Comparison of ENCODE assay signal across 27 mouse cellular contexts in the genomic region with DNA sequence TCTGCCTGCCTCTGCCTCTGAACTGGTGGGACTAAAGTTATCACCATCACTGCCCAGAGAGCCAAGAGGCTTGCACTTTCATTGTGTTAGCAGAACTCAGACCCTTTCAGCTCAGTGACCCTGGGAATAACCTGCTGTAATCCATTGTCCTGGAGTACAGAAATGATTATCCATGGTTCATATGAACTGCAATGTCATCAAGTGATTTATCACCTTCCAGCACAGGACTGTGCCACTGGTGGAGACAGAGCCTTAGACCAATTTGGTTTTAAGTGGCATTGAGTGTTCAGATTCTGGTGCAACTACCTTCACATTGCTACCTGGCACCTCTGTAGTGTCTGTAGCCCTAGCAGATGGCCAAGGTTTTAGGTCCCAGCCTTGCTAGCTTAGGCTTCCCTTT. TPM values are rescaled to one million over a fixed set of nuclear protein-coding genes. Genes with fewer than 3 reads are reported as not detected.
"Had no signal": no experiment of that assay in that cellular context is flagged by ENCODE, and none has a peak within 500 bp of the region (broad histone marks: within the 10 kb centered on the region; RNA-seq: fewer than 3 reads in every experiment).

No protein-coding gene starts in this region.

- ATAC-seq: liver, postnatal 0 days; lung, postnatal 0 days; midbrain, embryonic 13.5 days; midbrain, embryonic 15.5 days had no signal

- DNase-seq: liver, postnatal 0 days; lung, adult 2 months; lung, postnatal 14 days; lung, postnatal 36 days; retina, postnatal 1 day; right cerebral cortex, adult 18-20 months; right cerebral cortex, postnatal 25 days; right cerebral cortex, postnatal 4 days; thymus, adult 18-20 months; thymus, postnatal 14 days; thymus, postnatal 36 days had no signal

- H3K9ac ChIP-seq: liver, embryonic 15.5 days; liver, postnatal 0 days; lung, embryonic 15.5 days; midbrain, embryonic 13.5 days; midbrain, embryonic 15.5 days; neural tube, embryonic 12.5 days had no signal

- H3K4me1 ChIP-seq: liver, embryonic 15.5 days; lung, embryonic 15.5 days; midbrain, embryonic 13.5 days; midbrain, embryonic 15.5 days; neural tube, embryonic 12.5 days had no signal

- H3K27me3 ChIP-seq: liver, embryonic 15.5 days; lung, embryonic 15.5 days; megakaryocyte, embryonic 14.5 days; midbrain, embryonic 13.5 days; midbrain, embryonic 15.5 days; neural tube, embryonic 12.5 days had no signal

- H3K4me3 ChIP-seq: liver, embryonic 15.5 days; lung, embryonic 15.5 days; megakaryocyte, embryonic 14.5 days; midbrain, embryonic 13.5 days; midbrain, embryonic 15.5 days; neural tube, embryonic 12.5 days had no signal

- H3K27ac ChIP-seq: liver, embryonic 15.5 days; lung, embryonic 15.5 days; macrophage; midbrain, embryonic 13.5 days; midbrain, embryonic 15.5 days; neural tube, embryonic 12.5 days had no signal

- H3K4me2 ChIP-seq: liver, embryonic 15.5 days; lung, embryonic 15.5 days; midbrain, embryonic 11.5 days; midbrain, embryonic 13.5 days; midbrain, embryonic 15.5 days; neural tube, embryonic 12.5 days had no signal

- H3K9me3 ChIP-seq: liver, embryonic 15.5 days; lung, embryonic 15.5 days; megakaryocyte, embryonic 14.5 days; midbrain, embryonic 13.5 days; midbrain, embryonic 15.5 days; neural tube, embryonic 12.5 days had no signal

RNA-seq across cellular contexts. Expression of gene Gm29797, which starts 3.8 kb away (rescaled TPM):
- total RNA-seq: megakaryocyte progenitor cell, adult 5-6 weeks; midbrain, postnatal 0 days; monocyte, adult 5-6 weeks had no signal
- polyA plus RNA-seq: liver, embryonic 15.5 days; liver, postnatal 0 days; lung, adult 2 months; lung, embryonic 15.5 days; lung, postnatal 0 days; macrophage; midbrain, embryonic 11.5 days; midbrain, embryonic 13.5 days; midbrain, embryonic 15.5 days; midbrain, postnatal 0 days; neural tube, embryonic 12.5 days; neural tube, embryonic 14.5 days; spleen, adult 2 months; stomach, embryonic 14.5 days had no signal

RNA-seq across cellular contexts. Expression of gene Sox18, which starts 18.4 kb away (rescaled TPM):
- total RNA-seq: megakaryocyte progenitor cell, adult 5-6 weeks; monocyte, adult 5-6 weeks had no signal
- polyA plus RNA-seq: macrophage had no signal

RNA-seq across cellular contexts. Expression of gene Lkaaear1, which starts 45.2 kb away (rescaled TPM):
- total RNA-seq: megakaryocyte progenitor cell, adult 5-6 weeks; midbrain, postnatal 0 days; monocyte, adult 5-6 weeks had no signal
- polyA plus RNA-seq: liver, embryonic 15.5 days; liver, postnatal 0 days; lung, adult 2 months; lung, embryonic 15.5 days; lung, postnatal 0 days; macrophage; midbrain, embryonic 11.5 days; midbrain, embryonic 13.5 days; midbrain, embryonic 15.5 days; midbrain, postnatal 0 days; neural tube, embryonic 12.5 days; neural tube, embryonic 14.5 days; spleen, adult 2 months; stomach, embryonic 14.5 days; thymus, postnatal 0 days had no signal
